Comparison of ENCODE assay signal across 32 mouse cellular contexts in the genomic region with DNA sequence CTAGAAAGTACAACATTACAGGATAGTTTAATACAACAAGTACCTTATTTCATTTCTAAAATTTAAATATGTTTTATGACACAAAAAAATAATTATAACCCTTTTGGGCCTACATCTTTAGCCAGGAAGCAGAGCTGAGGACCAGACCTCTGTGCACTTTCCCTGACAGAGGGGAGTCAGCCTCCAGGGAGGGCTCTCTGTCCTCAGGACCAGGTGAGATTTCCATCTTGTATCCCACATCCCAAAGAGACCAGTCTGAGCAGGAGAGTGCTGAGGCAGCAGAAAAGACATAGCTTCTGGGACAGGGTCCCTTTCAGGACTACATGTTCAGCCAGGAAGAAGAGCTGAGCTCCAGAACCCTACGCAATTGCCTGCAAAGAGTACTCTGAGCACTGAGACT.
"Had no signal": no experiment of that assay in that cellular context is flagged by ENCODE, and none has a peak within 500 bp of the region (broad histone marks: within the 10 kb centered on the region; RNA-seq: fewer than 3 reads in every experiment).

No protein-coding gene starts in this region.

- H3K27ac ChIP-seq: left cerebral cortex, adult 2 months; limb, embryonic 10.5 days; limb, embryonic 12.5 days; limb, embryonic 13.5 days; limb, embryonic 15.5 days; liver, embryonic 12.5 days; liver, embryonic 13.5 days; liver, embryonic 14.5 days; liver, embryonic 15.5 days; lung, embryonic 15.5 days; macrophage; midbrain, embryonic 10.5 days; midbrain, embryonic 13.5 days; midbrain, embryonic 15.5 days; neural tube, embryonic 12.5 days had no signal

- H3K4me3 ChIP-seq: left cerebral cortex, adult 2 months; limb, embryonic 10.5 days; limb, embryonic 12.5 days; limb, embryonic 13.5 days; limb, embryonic 15.5 days; liver, embryonic 12.5 days; liver, embryonic 13.5 days; liver, embryonic 15.5 days; lung, embryonic 15.5 days; megakaryocyte, embryonic 14.5 days; midbrain, embryonic 10.5 days; midbrain, embryonic 13.5 days; midbrain, embryonic 15.5 days; myocyte; neural tube, embryonic 12.5 days had no signal

- H3K4me1 ChIP-seq: limb, embryonic 10.5 days; limb, embryonic 12.5 days; limb, embryonic 13.5 days; limb, embryonic 15.5 days; liver, embryonic 12.5 days; liver, embryonic 13.5 days; liver, embryonic 15.5 days; lung, embryonic 15.5 days; megakaryocyte, embryonic 14.5 days; midbrain, embryonic 10.5 days; midbrain, embryonic 13.5 days; midbrain, embryonic 15.5 days; neural tube, embryonic 12.5 days had no signal

- DNase-seq: left cerebral cortex, postnatal 4 days; liver; liver, embryonic 13.5 days; liver, postnatal 0 days; lung, adult 18-20 months; lung, adult 2 months; lung, embryonic 14.5 days; lung, postnatal 10 days; lung, postnatal 14 days; lung, postnatal 36 days; lung, postnatal 4 days; midbrain, embryonic 14.5 days had no signal

- ATAC-seq: liver, embryonic 12.5 days; liver, postnatal 0 days; lung, postnatal 0 days; midbrain, embryonic 13.5 days; midbrain, embryonic 15.5 days; midbrain, embryonic 16.5 days had no signal

- H3K36me3 ChIP-seq: limb, embryonic 10.5 days; limb, embryonic 12.5 days; limb, embryonic 13.5 days; limb, embryonic 15.5 days; liver, embryonic 12.5 days; liver, embryonic 13.5 days; liver, embryonic 15.5 days; lung, embryonic 15.5 days; midbrain, embryonic 10.5 days; midbrain, embryonic 13.5 days; midbrain, embryonic 15.5 days; neural tube, embryonic 12.5 days had no signal

- H3K9me3 ChIP-seq: limb, embryonic 10.5 days; limb, embryonic 12.5 days; limb, embryonic 13.5 days; limb, embryonic 15.5 days; liver, embryonic 12.5 days; liver, embryonic 13.5 days; liver, embryonic 15.5 days; lung, embryonic 15.5 days; megakaryocyte, embryonic 14.5 days; midbrain, embryonic 10.5 days; midbrain, embryonic 13.5 days; midbrain, embryonic 15.5 days; neural tube, embryonic 12.5 days had no signal

- H3K4me2 ChIP-seq: limb, embryonic 12.5 days; limb, embryonic 13.5 days; limb, embryonic 15.5 days; liver, embryonic 11.5 days; liver, embryonic 12.5 days; liver, embryonic 13.5 days; liver, embryonic 15.5 days; lung, embryonic 14.5 days; lung, embryonic 15.5 days; midbrain, embryonic 11.5 days; midbrain, embryonic 13.5 days; midbrain, embryonic 15.5 days; neural tube, embryonic 12.5 days had no signal

- H3K9ac ChIP-seq: limb, embryonic 12.5 days; limb, embryonic 13.5 days; limb, embryonic 15.5 days; liver, embryonic 12.5 days; liver, embryonic 13.5 days; liver, embryonic 14.5 days; liver, embryonic 15.5 days; liver, postnatal 0 days; lung, embryonic 14.5 days; lung, embryonic 15.5 days; midbrain, embryonic 13.5 days; midbrain, embryonic 15.5 days; neural tube, embryonic 12.5 days had no signal

- H3K27me3 ChIP-seq: limb, embryonic 12.5 days; limb, embryonic 13.5 days; limb, embryonic 15.5 days; liver, embryonic 12.5 days; liver, embryonic 13.5 days; liver, embryonic 15.5 days; lung, embryonic 15.5 days; megakaryocyte, embryonic 14.5 days; midbrain, embryonic 13.5 days; midbrain, embryonic 15.5 days; neural tube, embryonic 12.5 days had no signal
